Mouse (Mus musculus) E14TG2a.4 (cell line): ENCODE data around the gene Insl6.

ENCODE experiments used
- H3K27me3 ChIP-seq: 2 replicates; pipeline ENCODE4 v1.6.1; 2014; ENCODE audit warnings: low read length, control low read depth; ENCODE audit not compliant: insufficient read depth
- H3K36me3 ChIP-seq: 2 replicates; pipeline ENCODE4 v1.6.1; 2014; ENCODE audit warnings: low read length, control low read depth; ENCODE audit not compliant: insufficient read depth
- H3K4me1 ChIP-seq: replicated peaks from 2 replicates; pipeline ENCODE4 v1.6.1; 2014; ENCODE audit warnings: low read depth, low read length, control low read depth
- H3K4me3 ChIP-seq: replicated peaks from 2 replicates; pipeline ENCODE4 v1.5.1; 2014; ENCODE audit warnings: mild to moderate bottlenecking, low read length
- H3K9me3 ChIP-seq: 2 replicates; pipeline ENCODE4 v1.6.1; 2014; ENCODE audit warnings: low read length, control low read depth
- CTCF ChIP-seq: conservative IDR thresholded peaks from 2 replicates; pipeline ENCODE4 v1.5.1; 2014; ENCODE audit warnings: low read length
- NANOG ChIP-seq: IDR thresholded peaks from 2 replicates; pipeline ENCODE4 v1.6.1; 2014; ENCODE audit warnings: borderline replicate concordance, low read length, mixed read lengths
- POU5F1 ChIP-seq: IDR thresholded peaks from 2 replicates; pipeline ENCODE4 v1.6.1; 2014; ENCODE audit warnings: low read length, borderline replicate concordance

Gene Insl6

DNA sequence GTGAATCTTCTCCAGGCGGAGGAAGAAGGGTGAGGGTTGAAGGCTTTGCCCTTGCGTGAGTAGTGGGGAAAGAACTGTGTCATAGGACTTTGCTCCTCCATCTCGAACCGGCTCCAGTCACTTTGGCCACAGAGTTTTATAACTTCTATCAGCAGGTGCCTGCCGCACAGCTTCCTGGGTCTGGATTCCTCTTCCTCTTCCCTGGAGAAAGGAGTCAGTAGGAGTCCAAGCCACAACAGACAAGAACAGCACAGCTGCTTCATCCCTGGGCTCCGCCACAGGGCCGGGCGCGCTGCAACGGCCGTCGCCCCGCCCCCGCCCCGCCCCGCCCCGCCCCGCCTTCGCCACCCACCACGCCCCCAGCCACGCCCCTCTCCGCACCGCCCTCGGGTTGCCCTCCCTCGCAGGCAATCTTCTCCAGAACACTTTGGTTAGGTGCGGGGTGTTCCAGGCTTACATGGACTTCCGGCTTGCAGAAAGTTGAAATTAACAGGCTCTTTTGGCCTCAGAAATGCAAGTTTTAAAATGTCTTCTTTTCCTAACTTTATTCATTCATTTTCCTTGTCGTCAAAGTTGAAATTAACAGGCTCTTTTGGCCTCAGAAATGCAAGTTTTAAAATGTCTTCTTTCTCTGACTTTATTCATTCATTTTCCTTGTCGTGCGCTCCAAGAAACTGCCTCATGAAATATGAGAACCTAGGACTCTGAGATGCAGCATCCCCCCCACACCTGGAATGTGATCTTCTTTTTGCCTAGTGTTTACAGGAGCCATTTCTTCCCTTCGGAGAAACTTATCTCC is at the start of gene Insl6:
Gene Insl6, minus strand, starts transcription at position 304 of the 799 bp plus-strand sequence.
- H3K27me3 ChIP-seq = 0 out of 2 replicates have a peak, but pooled peaks cover 7% of the 10 kb centered on the region
- TF ChIP-seq POU5F1 (no peak), CTCF (no peak), NANOG (no peak)
- no peaks in the 10 kb centered on the region for H3K9me3 ChIP-seq
- H3K36me3 ChIP-seq = no peaks in the 10 kb centered on the region
- H3K4me3 ChIP-seq = peak within 1 kb of the TSS; percentile 60
- peaks cover 10% of the 10 kb centered on the region for H3K4me1 ChIP-seq

- TF ChIP-seq NANOG (no peak), POU5F1 (no peak), CTCF (no peak)
- Histone ChIP-seq H3K9me3 (no peaks in the 10 kb centered on the region), H3K4me1 (0 out of 2 replicates have a peak, but pooled peaks cover 7% of the 10 kb centered on the region), H3K4me3 (no peak overlapping the region), H3K27me3 (no peaks in the 10 kb centered on the region; the same call in 1 of the 2 replicates), H3K36me3 (no peaks in the 10 kb centered on the region)
These were observed 49.8 kb upstream of the Insl6 start for GRCm38 (mm10) chr19:29374947-29375346.

DNA sequence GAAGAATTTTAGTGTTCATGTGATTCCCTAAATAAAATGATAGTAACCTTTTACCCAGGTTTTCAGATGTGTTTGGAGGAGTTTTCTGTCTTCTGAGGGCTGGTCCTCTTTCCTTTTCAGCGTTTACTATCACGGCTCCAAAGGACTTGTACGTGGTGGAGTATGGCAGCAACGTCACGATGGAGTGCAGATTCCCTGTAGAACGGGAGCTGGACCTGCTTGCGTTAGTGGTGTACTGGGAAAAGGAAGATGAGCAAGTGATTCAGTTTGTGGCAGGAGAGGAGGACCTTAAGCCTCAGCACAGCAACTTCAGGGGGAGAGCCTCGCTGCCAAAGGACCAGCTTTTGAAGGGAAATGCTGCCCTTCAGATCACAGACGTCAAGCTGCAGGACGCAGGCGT is 48.3 kb upstream of the Insl6 start:
- 0 out of 2 replicates have a peak, but pooled peaks cover 7% of the 10 kb centered on the region for H3K4me1 ChIP-seq
- H3K9me3 ChIP-seq = no peaks in the 10 kb centered on the region
- TF ChIP-seq CTCF = no peak
- no peak for TF ChIP-seq NANOG
- no peak for TF ChIP-seq POU5F1
- H3K36me3 ChIP-seq = no peaks in the 10 kb centered on the region
- H3K4me3 ChIP-seq = no peak overlapping the region
- peaks cover 5% of the 10 kb centered on the region for H3K27me3 ChIP-seq

- H3K9me3 ChIP-seq = no peaks in the 10 kb centered on the region
- peaks cover 7% of the 10 kb centered on the region; the same call in 1 of the 2 replicates for H3K4me1 ChIP-seq
These were observed 47.5 kb upstream of the Insl6 start for GRCm38 (mm10) chr19:29372621-29373020.

DNA sequence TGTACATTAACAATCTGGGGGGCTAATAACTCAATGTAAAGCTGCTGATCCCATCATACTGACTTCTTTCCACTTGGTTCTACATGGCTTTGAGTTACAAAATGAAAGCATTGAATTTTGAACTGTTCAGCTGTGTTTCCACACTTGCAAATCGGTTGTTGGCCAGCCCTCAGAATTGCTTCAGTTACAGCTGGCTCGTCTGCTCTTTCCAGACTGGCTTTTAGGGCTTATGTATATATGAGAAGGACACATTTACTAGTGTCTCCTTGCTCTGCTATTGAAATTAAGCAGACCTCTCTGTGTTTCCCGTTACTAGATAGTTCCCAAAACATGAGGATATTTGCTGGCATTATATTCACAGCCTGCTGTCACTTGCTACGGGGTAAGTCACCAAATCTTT is 47.0 kb upstream of the Insl6 start:
- Histone ChIP-seq H3K36me3 (no peaks in the 10 kb centered on the region), H3K27me3 (peaks cover 10% of the 10 kb centered on the region), H3K4me1 (peaks cover 12% of the 10 kb centered on the region), H3K9me3 (no peaks in the 10 kb centered on the region), H3K4me3 (no peak overlapping the region)
- no peak for TF ChIP-seq POU5F1
- no peak for TF ChIP-seq CTCF
- TF ChIP-seq NANOG = no peak

More at GRCm38 (mm10) chr19:29372621-29373020, 47.5 kb upstream of the Insl6 start:
- TF ChIP-seq CTCF = no peak
- no peak for TF ChIP-seq NANOG
- Histone ChIP-seq H3K4me3 (no peak overlapping the region), H3K27me3 (peaks cover 5% of the 10 kb centered on the region), H3K36me3 (no peaks in the 10 kb centered on the region)

DNA sequence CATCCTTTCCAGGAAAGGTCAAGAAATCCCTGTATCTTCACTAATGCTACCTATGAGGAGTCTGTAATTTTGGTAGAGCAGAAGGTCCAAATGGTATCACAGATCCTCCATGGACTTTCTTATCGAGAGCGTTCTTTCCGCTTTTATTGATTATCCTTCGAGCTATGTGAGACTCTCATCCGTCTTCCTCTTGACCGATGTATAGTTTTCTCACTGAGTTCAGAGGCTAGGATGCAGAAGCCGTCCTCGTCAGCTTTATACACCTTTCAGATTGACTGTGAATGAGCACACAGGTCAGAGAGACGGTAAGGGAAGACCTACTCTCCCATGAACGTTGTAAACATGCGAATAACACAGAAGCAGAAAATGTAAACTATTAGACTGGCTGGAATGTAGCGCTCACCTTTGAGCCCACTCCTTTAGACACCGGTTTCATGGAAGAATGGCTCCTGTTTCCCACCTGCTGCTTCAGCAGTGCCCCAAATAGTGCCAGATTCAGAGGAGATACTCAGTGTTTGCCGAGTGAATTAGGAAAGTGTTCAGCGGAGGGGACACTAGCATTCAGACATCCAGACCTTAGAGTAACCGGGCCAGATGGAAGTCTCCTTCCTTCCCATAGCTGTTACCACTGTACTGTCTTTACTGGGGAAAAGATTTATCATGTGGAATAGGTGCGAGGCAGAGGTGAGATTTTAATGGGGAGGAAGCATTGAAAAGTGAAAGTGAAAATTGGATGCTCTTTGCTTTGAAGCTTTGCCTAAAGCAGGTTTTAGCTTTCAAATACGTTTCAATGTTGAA is 46.3 kb upstream of the Insl6 start:
- TF ChIP-seq POU5F1 = no peak
- TF ChIP-seq CTCF = no peak
- no peak for TF ChIP-seq NANOG
- Histone ChIP-seq H3K27me3 (peaks cover 12% of the 10 kb centered on the region), H3K4me3 (no peak overlapping the region), H3K9me3 (no peaks in the 10 kb centered on the region), H3K4me1 (peaks cover 14% of the 10 kb centered on the region), H3K36me3 (no peaks in the 10 kb centered on the region)

DNA sequence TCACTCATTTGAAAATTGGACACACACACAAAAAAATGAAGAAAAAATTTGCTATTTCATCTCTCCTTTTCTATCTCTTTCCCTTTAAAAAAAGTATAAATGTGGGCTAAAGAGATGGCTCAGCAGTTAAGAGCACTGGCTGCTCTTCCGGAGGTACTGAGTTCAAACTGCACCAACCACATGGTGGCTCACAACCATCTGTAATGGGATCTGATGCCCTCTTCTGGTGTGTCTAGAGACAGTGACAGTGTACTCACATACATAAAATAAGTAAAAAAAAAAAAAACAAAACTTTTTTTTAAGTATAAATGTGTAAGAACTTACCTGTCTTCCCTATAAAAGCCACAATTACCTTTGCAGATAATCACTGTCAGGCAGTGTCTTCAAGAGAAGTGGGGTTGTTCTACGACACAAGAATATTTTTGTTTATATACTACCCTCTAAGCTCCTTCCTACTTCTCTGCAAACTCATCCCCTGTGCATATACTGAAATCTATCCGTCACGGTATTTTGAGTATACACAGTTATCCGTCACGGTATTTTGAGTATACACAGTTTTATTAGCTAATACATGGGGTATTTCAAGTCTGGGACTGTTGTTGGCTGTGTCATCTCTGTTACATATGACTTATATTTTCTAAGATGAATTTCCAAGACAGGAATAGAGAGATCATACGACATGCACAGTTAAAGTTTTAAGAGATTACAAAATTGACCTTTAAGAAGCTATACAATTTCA is 45.6 kb upstream of the Insl6 start:
- no peak for TF ChIP-seq CTCF
- TF ChIP-seq POU5F1 = no peak
- TF ChIP-seq NANOG = no peak
- Histone ChIP-seq H3K4me1 (peaks cover 12% of the 10 kb centered on the region), H3K36me3 (no peaks in the 10 kb centered on the region), H3K9me3 (no peaks in the 10 kb centered on the region), H3K4me3 (no peak overlapping the region), H3K27me3 (peaks cover 16% of the 10 kb centered on the region)

GRCm38 (mm10) chr19:29370112-29370511 is 45.0 kb upstream of the Insl6 start:
- Histone ChIP-seq H3K36me3 (no peaks in the 10 kb centered on the region), H3K9me3 (no peaks in the 10 kb centered on the region), H3K4me3 (no peak overlapping the region), H3K4me1 (peaks cover 16% of the 10 kb centered on the region), H3K27me3 (peaks cover 16% of the 10 kb centered on the region)
- TF ChIP-seq NANOG (no peak), CTCF (no peak), POU5F1 (no peak)
